Mouse (Mus musculus) monocyte, adult 59 days (primary cell): ENCODE data around the gene Spr. TPM values are rescaled to one million over a fixed set of nuclear protein-coding genes. Genes with fewer than 3 reads are reported as not detected.

Experiments
- total RNA-seq, 2 experiments: library from RNA; stranded (reverse); gene quantifications; one replicate each; pipeline ENCODE4 v1.2.4; 2023

Gene Spr
- total RNA-seq: 10 to 100 TPM; 26.2 to 31.4 TPM

GRCm38 (mm10) chr6:85137217-85138035 is at the start of gene Spr:
Spr (minus strand) TSS chr6:85137766.

Other genes starting within 250 kb of the Spr start
- 10 to 100 TPM; 33.2 to 34.2 TPM for gene Exoc6b, start 68.3 kb downstream of the Spr start, total RNA-seq
- not detected for gene Emx1, start 49.7 kb upstream of the Spr start, total RNA-seq
- 10 to 100 TPM; 10.8 to 12.4 TPM for gene Sfxn5, start 195.7 kb upstream of the Spr start, total RNA-seq
- gene Rab11fip5, start 236.9 kb upstream of the Spr start, total RNA-seq: 10 to 100 TPM; 19.4 to 21.2 TPM